28 mouse cellular contexts compared by ENCODE assay signal in genomic region chr10:117909155-117909554, GRCm38 (mm10).
DNase-seq lines count a peak whose midpoint lies in the region; ATAC-seq and TF ChIP-seq lines count a peak whose summit lies in the region.
"Had no signal": no experiment of that assay in that cellular context is flagged by ENCODE, and none has a peak within 500 bp of the region (broad histone marks: within the 10 kb centered on the region; RNA-seq: fewer than 3 reads in every experiment).

No protein-coding gene starts in this region.

- no peak for TF ChIP-seq CTCF in MEL (IDR thresholded peaks at IDR 0.05 in 2 of 3, conservative IDR thresholded peaks at IDR 0.05 in 1 of 3; ENCODE audit: control insufficient read depth in 1 of 3, insufficient read depth in 1 of 3, low read depth in 2 of 3, low read length in 3 of 3, poor library complexity in 1 of 3, severe bottlenecking in 1 of 3)
- TF ChIP-seq CTCF in left cerebral cortex, adult 2 months (IDR thresholded peaks at IDR 0.05), result no peak

- no peak overlapping the region; the same call in 1 of the 2 replicates for H3K9ac ChIP-seq in MEL (ENCODE audit: control insufficient read depth, low read depth, low read length, poor library complexity, severe bottlenecking)
- H3K9ac ChIP-seq: forebrain, embryonic 13.5 days; heart, embryonic 15.5 days; hindbrain, embryonic 12.5 days; limb, embryonic 13.5 days; liver, embryonic 13.5 days; midbrain, embryonic 13.5 days had no signal

- peak overlapping the region; percentile 62 for H3K27ac ChIP-seq in MEL (ENCODE audit: control insufficient read depth, low read depth, low read length)
- no peak overlapping the region for H3K27ac ChIP-seq in left cerebral cortex, adult 2 months
- H3K27ac ChIP-seq: forebrain, embryonic 13.5 days; heart, embryonic 15.5 days; hindbrain, embryonic 12.5 days; hindbrain, postnatal 0 days; limb, embryonic 13.5 days; liver, embryonic 13.5 days; macrophage; midbrain, embryonic 13.5 days had no signal

- H3K9me3 ChIP-seq in MEL (replicated peaks; ENCODE audit: insufficient read depth, low read length), result no peaks in the 10 kb centered on the region
- H3K9me3 ChIP-seq: forebrain, embryonic 13.5 days; heart, embryonic 15.5 days; hindbrain, embryonic 12.5 days; limb, embryonic 13.5 days; liver, embryonic 13.5 days; midbrain, embryonic 13.5 days had no signal

- no peak overlapping the region for H3K4me3 ChIP-seq in MEL (ENCODE audit: control insufficient read depth in 1 of 2, insufficient read depth in 1 of 2, low read depth in 2 of 2, low read length in 2 of 2)
- no peak overlapping the region for H3K4me3 ChIP-seq in left cerebral cortex, adult 2 months
- H3K4me3 ChIP-seq: forebrain, embryonic 13.5 days; heart, embryonic 15.5 days; hindbrain, embryonic 12.5 days; limb, embryonic 13.5 days; liver, embryonic 13.5 days; midbrain, embryonic 13.5 days had no signal

- DNase-seq in 416B (ENCODE audit: low read depth) (peak; percentile 58), MEL (ENCODE audit: low read depth, low spot score) (peak; percentile 73)
- DNase-seq in B cell, adult 2 months, result peak; percentile 31 to 32
- DNase-seq in right cerebral cortex, postnatal 36 days (ENCODE audit: low spot score in 2 of 2), result no peak
- no peak for DNase-seq in left cerebral cortex, adult 2 months (ENCODE audit: extremely low spot score in 1 of 2, low spot score in 2 of 2)
- DNase-seq in cerebellum, adult 9-11 months, result no peak
- DNase-seq: adrenal gland, postnatal 25 days; cerebellum, adult 18-20 months; cerebellum, postnatal 14 days; gastrocnemius, postnatal 14 days; kidney, adult 9 months; kidney, postnatal 14 days; layer of hippocampus, adult 9-11 months; liver, embryonic 13.5 days; lung, adult 18-20 months; right cerebral cortex, postnatal 4 days; thymus, postnatal 4 days had no signal

- no peak for TF ChIP-seq RAD21 in MEL (IDR thresholded peaks at IDR 0.05; ENCODE audit: low read depth, low read length)

- H3K36me3 ChIP-seq in MEL (ENCODE audit: control insufficient read depth in 1 of 2, insufficient read depth in 2 of 2, low read length in 2 of 2), result peaks cover 0 to 14% of the 10 kb centered on the region in 2 experiments; a peak in 2 of 4 replicates
- H3K36me3 ChIP-seq: heart, embryonic 15.5 days; hindbrain, embryonic 12.5 days; limb, embryonic 13.5 days; liver, embryonic 13.5 days; midbrain, embryonic 13.5 days had no signal

- peak; percentile 8 for ATAC-seq in inflammation-experienced regulatory T-cells, adult 6 months
- ATAC-seq: forebrain, embryonic 13.5 days; hindbrain, postnatal 0 days; intestine, postnatal 0 days; lung, postnatal 0 days; midbrain, embryonic 13.5 days; Patski had no signal

- peak; percentile 68 to 78 for TF ChIP-seq EP300 in MEL (IDR thresholded peaks at IDR 0.05; ENCODE audit: low read depth in 1 of 2, low read length in 2 of 2)

- no peaks in the 10 kb centered on the region for H3K79me2 ChIP-seq in MEL (ENCODE audit: control insufficient read depth, insufficient read depth, low read length, poor library complexity)

- intact Hi-C loops in left cerebral cortex, adult 2 months (cut with DNase I), result no loop called here

- H3K4me1 ChIP-seq in MEL (ENCODE audit: control insufficient read depth in 1 of 2, insufficient read depth in 2 of 2, low read length in 2 of 2), result peaks cover 6 to 21% of the 10 kb centered on the region in 2 experiments

- TF ChIP-seq POLR2A in MEL (IDR thresholded peaks at IDR 0.05; ENCODE audit: control insufficient read depth in 1 of 2, insufficient read depth in 1 of 2, low read depth in 1 of 2, low read length in 2 of 2, poor library complexity in 1 of 2), result no peak

- no peaks in the 10 kb centered on the region for H3K27me3 ChIP-seq in MEL (ENCODE audit: control insufficient read depth in 1 of 2, insufficient read depth in 2 of 2, low read length in 2 of 2)
- H3K27me3 ChIP-seq: forebrain, embryonic 13.5 days; heart, embryonic 15.5 days; hindbrain, embryonic 12.5 days; limb, embryonic 13.5 days; liver, embryonic 13.5 days; Patski had no signal

TF ChIP-seq in MEL, 35 proteins besides CTCF, POLR2A, EP300 and RAD21:
- TF ChIP-seq SIN3A (IDR thresholded peaks at IDR 0.05; ENCODE audit: low read length) (peak; percentile 70), NRF1 (IDR thresholded peaks at IDR 0.05; ENCODE audit: insufficient read depth, low read depth, low read length, poor library complexity, severe bottlenecking) (no peak), ZKSCAN1 (IDR thresholded peaks at IDR 0.05; ENCODE audit: low read depth, low read length) (no peak), ETS1 (IDR thresholded peaks at IDR 0.05; ENCODE audit: low read depth, low read length) (peak; percentile 86), UBTF (IDR thresholded peaks at IDR 0.05; ENCODE audit: borderline replicate concordance, insufficient read depth, low read depth, low read length) (no peak), POLR2AphosphoS5 (IDR thresholded peaks at IDR 0.05; ENCODE audit: borderline replicate concordance, low read depth, low read length) (no peak), RCOR1 (IDR thresholded peaks at IDR 0.05; ENCODE audit: low read depth, low read length) (peak; percentile 54), CHD1 (IDR thresholded peaks at IDR 0.05; ENCODE audit: low read depth, low read length) (no peak), ZC3H11A (IDR thresholded peaks at IDR 0.05; ENCODE audit: low read depth, low read length) (no peak), MEF2A (IDR thresholded peaks at IDR 0.05; ENCODE audit: extremely low read depth, insufficient replicate concordance, low read depth, low read length, poor library complexity, severe bottlenecking) (no peak), CHD2 (IDR thresholded peaks at IDR 0.05; ENCODE audit: low read length) (no peak), MYB (IDR thresholded peaks at IDR 0.05; ENCODE audit: low read depth, low read length) (no peak), SMC3 (IDR thresholded peaks at IDR 0.05; ENCODE audit: low read depth, low read length) (no peak), MAX (IDR thresholded peaks at IDR 0.05; ENCODE audit: low read length) (peak; percentile 51), GABPA (IDR thresholded peaks at IDR 0.05; ENCODE audit: low read depth, low read length) (no peak), KAT2A (conservative IDR thresholded peaks at IDR 0.05; ENCODE audit: low read depth, low read length) (no peak), NELFE (IDR thresholded peaks at IDR 0.05; ENCODE audit: low read depth, low read length) (no peak), USF2 (IDR thresholded peaks at IDR 0.05; ENCODE audit: borderline replicate concordance in 1 of 2, insufficient read depth in 1 of 2, low read depth in 1 of 2, low read length in 2 of 2) (no peak), ELF1 (IDR thresholded peaks at IDR 0.05; ENCODE audit: low read depth, low read length) (no peak; the same call in 1 of the 2 replicates), TAL1 (IDR thresholded peaks at IDR 0.05; ENCODE audit: low read length) (no peak), POLR2AphosphoS2 (IDR thresholded peaks at IDR 0.05; ENCODE audit: low read length) (no peak), USF1 (IDR thresholded peaks at IDR 0.05; ENCODE audit: low read depth, low read length) (no peak), MXI1 (IDR thresholded peaks at IDR 0.05; ENCODE audit: low read depth, low read length) (peak; percentile 39; the same call in 1 of the 2 replicates), GATA1 (IDR thresholded peaks at IDR 0.05; ENCODE audit: low read depth, low read length) (peak; percentile 75), ZMIZ1 (IDR thresholded peaks at IDR 0.05; ENCODE audit: low read depth, low read length) (no peak), TBP (IDR thresholded peaks at IDR 0.05; ENCODE audit: low read depth, low read length) (no peak), ZNF384 (IDR thresholded peaks at IDR 0.05; ENCODE audit: low read depth, low read length) (0 out of 2 replicates have a peak, but pooled peaks have one; percentile 46), E2F4 (IDR thresholded peaks at IDR 0.05; ENCODE audit: borderline replicate concordance, low read depth, low read length) (no peak), JUND (IDR thresholded peaks at IDR 0.05; ENCODE audit: low read depth, low read length) (no peak), BHLHE40 (IDR thresholded peaks at IDR 0.05; ENCODE audit: borderline replicate concordance, low read depth, low read length) (no peak), MAZ (IDR thresholded peaks at IDR 0.05; ENCODE audit: low read depth, low read length) (peak; percentile 83), MAFK (IDR thresholded peaks at IDR 0.05; ENCODE audit: borderline replicate concordance, low read depth, low read length) (no peak), TCF12 (IDR thresholded peaks at IDR 0.05; ENCODE audit: low read depth, low read length) (peak; percentile 73), MYC (IDR thresholded peaks at IDR 0.05; ENCODE audit: low read depth, low read length) (peak; percentile 65; the same call in 1 of the 2 replicates), HCFC1 (IDR thresholded peaks at IDR 0.05; ENCODE audit: low read depth, low read length) (0 out of 2 replicates have a peak, but pooled peaks have one; percentile 22)

Comparison
In these comparisons a context has a peak if more than half of its experiments do, and no peak if none do; other contexts are left out.
1. DNase-seq: peak in 416B (single experiment), B cell, adult 2 months (2 of 2) and MEL (single experiment); none in right cerebral cortex, postnatal 36 days (0 of 2), left cerebral cortex, adult 2 months (0 of 2) and cerebellum, adult 9-11 months (single experiment).